Mouse (Mus musculus): ENCODE measurements around the gene 1300017J02Rik.
"Not testable (repeated sequence)": the region's sequence is repeated elsewhere in the genome, so short reads cannot be mapped to it uniquely, and the experiment has no call there.

Gene 1300017J02Rik

GRCm38 (mm10) chr9:103304927-103305326 is at the start of gene 1300017J02Rik, which contains the start of gene Topbp1:
Gene 1300017J02Rik (minus strand): TSS chr9:103305082.
Gene Topbp1 (plus strand): TSS chr9:103305215.
- peak; percentile 84 to 91 for DNase-seq (ENCODE audit: low spot score in 2 of 2)

DNA sequence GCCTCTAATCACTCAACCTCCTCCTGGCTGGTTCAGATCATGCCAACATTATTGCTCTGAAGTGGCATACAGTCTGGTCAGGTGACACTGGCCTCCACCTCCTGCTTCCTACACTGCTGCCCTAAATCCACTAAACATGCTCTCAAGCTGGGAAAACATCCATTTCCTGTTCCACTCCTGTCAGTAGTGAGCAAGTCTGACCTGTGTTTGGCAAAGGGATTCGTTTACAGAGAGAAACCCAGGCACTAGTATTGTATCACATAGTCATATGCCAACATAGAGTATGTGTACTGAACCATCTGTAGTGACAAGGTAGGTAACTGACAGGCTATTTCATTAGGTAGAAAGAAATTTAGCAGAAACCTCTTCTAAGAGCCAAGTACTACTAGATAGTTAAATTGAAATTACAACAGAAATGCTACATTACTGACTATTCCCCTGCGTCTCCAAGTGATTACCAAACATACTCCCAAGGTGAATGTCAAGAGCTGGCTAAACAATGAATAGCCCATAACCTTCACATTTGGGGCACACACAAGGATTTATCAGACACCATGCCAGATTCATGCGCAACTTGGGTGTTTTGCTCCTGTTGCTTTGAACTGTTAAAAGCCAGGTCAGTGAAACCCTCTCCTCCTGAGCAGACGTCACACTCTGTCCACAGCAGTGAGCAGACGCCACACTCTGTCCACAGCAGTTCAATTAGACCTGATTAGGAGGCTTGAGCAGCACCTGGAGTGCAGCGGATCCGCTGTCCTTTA is 48.8 kb upstream of the 1300017J02Rik start:
- not testable (repeated sequence) for DNase-seq (ENCODE audit: low spot score in 2 of 2)

DNA sequence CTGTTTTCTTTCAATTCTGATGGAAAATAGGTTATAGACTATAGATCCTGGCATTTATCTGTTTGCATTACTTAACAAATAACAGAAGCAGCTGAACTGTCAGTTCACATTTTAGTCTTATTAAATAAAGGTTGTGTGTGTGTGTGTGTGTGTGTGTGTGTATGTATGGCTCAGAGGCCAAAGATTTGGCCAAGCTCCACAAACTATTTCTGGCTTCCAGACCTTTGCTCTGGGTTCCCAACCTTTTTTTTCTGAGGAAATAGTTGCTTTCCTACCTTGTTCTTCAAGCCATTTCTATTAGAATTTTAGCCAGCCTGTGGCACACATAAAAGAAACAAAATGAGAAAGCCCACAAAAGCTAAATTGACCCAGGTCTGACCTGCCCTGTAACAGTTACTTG is 43.9 kb upstream of the 1300017J02Rik start:
- DNase-seq (ENCODE audit: low spot score in 2 of 2), result no peak

GRCm38 (mm10) chr9:103347996-103348490 is 43.2 kb upstream of the 1300017J02Rik start:
- no peak for DNase-seq (ENCODE audit: low spot score in 2 of 2)

DNA sequence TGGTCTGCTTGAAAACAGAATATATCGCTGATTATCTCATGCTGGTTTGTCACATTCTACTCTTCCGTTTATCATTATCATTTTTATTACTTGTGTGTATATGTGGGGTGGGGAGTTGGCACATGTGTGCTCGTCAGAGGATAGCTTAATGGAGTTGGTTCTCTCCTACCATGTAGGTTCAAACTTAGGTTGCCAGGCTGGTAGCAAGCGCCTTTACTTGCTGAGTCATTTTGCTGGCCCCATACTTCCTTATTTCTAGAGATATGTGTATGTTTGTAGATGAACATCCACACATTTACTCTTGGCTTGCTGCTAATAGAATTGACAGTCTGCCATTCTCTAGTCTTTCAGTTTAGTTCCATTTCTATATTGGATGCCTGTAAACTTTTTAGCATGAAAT is 42.2 kb upstream of the 1300017J02Rik start:
- no peak for DNase-seq (ENCODE audit: low spot score in 2 of 2)

DNA sequence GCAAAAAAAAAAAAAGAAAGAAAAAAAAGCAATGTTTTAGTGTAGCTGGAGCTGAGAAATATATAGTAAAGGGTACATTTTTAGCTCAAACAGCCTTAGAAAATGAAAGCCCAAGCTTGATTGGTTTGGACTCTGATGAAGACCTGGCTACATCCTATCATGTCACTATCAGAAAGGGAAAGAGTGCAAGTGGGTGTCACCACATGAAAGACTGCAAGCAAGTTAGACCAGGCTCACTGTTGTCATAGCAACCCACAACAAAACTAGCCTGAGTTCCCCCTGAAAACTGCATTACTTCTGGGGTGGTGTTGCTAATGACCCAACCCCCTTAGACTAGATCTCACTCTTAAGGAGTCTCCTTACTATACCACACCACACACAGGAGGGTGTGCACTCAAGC is 32.0 kb upstream of the 1300017J02Rik start:
- no peak for DNase-seq (ENCODE audit: low spot score in 2 of 2)

- no peak for DNase-seq (ENCODE audit: low spot score in 2 of 2)
Observed at GRCm38 (mm10) chr9:103332663-103333062, 27.8 kb upstream of the 1300017J02Rik start.

- no peak for DNase-seq (ENCODE audit: low spot score in 2 of 2)
Observed at GRCm38 (mm10) chr9:103326449-103326848, 21.6 kb upstream of the 1300017J02Rik start.

- no peak for DNase-seq (ENCODE audit: low spot score in 2 of 2)
Observed at GRCm38 (mm10) chr9:103324678-103325077, 19.8 kb upstream of the 1300017J02Rik start.

GRCm38 (mm10) chr9:103309832-103310231 is 5.0 kb upstream of the 1300017J02Rik start:
- DNase-seq (ENCODE audit: low spot score in 2 of 2), result no peak

DNA sequence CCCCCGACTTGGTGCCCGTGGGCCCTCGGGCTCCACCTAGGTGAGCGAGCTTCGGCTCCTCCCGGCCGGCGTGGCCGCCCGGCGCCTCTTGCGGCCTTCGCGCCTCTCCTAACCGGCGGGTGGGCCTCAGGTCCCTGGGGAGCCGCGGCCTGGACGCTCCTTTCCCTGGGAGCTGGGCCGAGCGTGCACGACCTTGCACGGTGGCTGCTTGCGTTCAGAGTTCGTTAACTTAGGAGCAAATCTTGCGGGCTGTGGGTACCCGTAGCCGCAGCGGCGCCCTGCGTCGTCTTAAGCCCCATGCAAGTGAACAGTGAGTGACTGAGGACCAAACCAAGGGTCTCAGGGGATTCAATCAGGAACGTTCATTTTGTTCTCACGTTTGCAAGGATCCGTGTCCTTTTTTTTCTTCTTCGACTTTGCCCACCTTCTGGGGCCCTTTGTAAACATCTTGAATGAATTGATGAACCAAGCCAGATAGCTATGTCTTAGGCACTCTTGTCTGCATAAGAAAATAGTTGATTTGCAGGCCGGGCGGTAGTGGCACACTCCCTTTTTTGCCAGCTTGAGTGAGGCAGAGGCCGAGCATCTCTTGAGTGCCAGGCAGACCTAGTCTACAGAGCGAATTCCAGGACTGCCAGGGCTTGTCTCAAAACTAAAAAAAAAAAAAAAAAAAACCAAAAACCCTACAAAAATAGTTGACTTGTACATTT is 605 bp upstream of the 1300017J02Rik start:
- DNase-seq (ENCODE audit: low spot score in 2 of 2), result no peak

DNA sequence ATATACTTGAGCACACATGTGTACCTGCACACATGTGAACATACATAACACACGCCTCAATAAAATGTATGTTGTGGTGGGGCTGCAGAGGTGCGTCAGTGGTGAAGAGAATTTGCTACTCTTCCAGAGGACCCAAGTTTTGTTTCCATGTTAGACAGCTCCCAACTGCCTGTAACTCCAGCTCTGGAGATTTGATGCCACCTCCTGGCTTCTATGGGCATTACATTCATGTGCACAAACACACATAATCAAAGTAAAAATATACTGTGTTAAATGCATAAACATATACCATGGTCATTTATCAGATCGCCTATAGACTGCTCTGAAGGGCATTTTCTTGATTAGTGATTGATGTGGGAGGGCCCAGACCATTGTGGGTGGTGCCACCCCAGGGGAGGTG is 2.2 kb downstream of the 1300017J02Rik start:
- peak; percentile 45 to 70 for DNase-seq (ENCODE audit: low spot score in 2 of 2)

DNA sequence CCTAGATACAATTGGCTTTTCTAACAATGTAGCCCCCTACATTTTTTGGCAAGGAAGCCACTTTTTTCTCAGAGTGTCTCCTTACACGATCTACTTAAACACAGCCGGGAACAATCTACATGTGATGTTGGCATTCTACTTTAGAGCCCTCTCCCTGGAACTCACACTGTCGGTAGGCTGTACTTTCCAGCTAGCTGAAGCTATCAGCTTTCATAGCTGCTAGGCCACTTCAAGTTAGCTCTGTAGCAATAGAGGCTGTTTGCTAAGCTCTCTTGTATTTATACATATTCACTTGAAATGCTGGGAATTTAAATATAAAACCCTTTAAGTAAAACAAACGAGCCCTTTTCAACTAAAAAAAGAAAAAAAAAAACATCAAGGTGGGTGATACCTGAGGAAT is 2.6 kb downstream of the 1300017J02Rik start:
- no peak for DNase-seq (ENCODE audit: low spot score in 2 of 2)

DNA sequence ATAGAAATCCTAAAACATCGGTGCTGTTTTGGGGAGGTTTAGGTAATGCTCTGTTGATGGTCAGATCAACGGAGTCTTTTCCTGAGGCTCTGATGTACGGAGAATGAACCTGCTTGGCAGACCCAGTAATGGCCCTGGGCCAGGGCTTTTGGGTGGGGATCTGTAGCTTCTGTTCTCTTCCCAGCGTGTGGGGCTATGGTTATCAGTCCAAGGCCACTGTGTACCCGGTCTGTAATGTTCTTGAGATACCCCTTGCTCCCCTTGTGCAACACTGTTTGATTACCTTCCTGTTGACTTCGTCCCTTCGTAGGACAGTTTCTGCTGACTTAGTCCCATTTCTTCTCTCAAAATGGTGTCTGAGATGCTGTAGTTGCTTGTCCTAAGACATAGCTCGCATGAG is 3.8 kb downstream of the 1300017J02Rik start:
- DNase-seq (ENCODE audit: low spot score in 2 of 2), result no peak

GRCm38 (mm10) chr9:103294507-103294906 is 10.4 kb downstream of the 1300017J02Rik start:
- DNase-seq (ENCODE audit: low spot score in 2 of 2), result no peak

DNA sequence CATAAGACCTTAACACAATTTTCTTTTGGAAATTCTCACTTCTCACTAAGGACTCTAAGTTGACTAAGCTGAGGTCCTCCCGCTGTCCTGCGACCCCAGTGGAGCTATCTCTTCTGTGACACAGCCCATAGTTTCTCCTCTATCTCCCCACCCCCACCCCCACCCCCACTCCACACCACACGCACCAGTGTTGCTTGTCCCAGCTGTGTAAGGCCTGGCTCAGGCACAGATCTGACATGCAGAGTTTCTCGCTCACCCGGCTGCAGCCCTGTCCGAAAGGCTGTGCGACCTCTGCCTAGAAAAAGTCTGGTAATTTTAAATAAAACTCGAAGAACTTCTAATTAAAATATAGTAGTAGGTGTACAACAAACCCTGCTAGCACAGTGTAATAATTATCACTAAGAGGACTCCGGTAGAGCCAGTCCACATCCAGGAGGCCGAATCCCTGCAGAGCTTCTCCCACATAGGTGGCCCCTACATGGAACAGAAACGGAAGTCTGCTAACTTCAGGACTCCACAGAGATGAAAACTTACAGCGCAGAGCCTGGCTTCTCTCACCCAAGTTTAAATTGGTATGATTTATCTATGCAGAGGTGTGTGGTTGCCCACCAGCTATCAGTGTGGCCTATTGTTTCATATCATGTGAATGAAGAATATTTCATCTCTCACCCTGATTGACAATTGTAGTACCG is 16.2 kb downstream of the 1300017J02Rik start:
- no peak for DNase-seq (ENCODE audit: low spot score in 2 of 2)

GRCm38 (mm10) chr9:103287840-103288488 is 16.9 kb downstream of the 1300017J02Rik start:
- DNase-seq (ENCODE audit: low spot score in 2 of 2), result no peak

DNA sequence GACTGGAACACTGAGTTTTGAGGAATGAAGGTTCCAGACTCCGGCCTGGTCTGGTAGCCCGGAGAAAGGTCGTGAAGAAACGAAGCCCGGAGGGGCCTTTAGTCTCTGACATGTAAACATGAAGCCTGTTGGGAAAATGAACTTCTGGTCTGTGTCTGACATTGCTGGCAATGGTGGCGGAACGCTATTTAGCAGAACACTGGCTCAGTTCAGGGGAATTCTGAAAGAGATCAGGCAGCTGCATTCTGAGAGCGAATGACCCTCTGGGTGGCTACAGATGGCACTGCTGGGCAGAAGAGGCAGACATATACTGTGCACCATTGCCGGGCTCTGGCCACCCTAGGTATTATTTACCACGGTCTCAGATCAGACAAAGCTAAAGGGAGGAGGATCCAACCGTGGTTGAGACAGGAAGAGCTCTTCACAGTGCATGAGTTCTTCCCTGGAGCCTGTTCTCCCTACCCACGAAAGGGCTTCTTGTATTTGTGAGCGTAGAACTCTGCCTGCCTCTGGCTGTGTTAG is 17.9 kb downstream of the 1300017J02Rik start:
- DNase-seq (ENCODE audit: low spot score in 2 of 2), result no peak

GRCm38 (mm10) chr9:103286396-103286795 is 18.5 kb downstream of the 1300017J02Rik start:
- no peak for DNase-seq (ENCODE audit: low spot score in 2 of 2)

DNA sequence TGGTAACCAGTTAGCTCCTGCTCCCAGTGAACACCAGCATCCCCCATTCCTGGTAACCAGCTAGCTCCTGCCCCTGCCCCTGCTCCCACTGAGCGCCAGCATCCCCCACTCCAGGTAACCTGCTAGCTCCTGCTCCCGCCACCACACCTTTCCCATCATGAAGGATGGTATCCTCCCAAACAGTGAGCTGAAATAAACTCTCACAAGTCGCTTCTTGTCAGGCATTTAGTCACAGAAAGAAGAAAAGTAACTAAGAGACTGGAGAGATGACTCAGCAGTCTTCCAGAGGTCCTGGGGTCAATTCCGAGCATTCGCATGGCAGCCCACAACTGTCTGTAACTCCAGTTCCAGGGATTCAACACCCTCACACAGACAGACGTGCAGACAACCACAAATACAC is 28.0 kb downstream of the 1300017J02Rik start:
- no peak for DNase-seq (ENCODE audit: low spot score in 2 of 2)

GRCm38 (mm10) chr9:103275676-103276075 is 29.2 kb downstream of the 1300017J02Rik start:
- no peak for DNase-seq (ENCODE audit: low spot score in 2 of 2)
